ENCODE assay signal across 9 mouse cellular contexts in the genomic region with DNA sequence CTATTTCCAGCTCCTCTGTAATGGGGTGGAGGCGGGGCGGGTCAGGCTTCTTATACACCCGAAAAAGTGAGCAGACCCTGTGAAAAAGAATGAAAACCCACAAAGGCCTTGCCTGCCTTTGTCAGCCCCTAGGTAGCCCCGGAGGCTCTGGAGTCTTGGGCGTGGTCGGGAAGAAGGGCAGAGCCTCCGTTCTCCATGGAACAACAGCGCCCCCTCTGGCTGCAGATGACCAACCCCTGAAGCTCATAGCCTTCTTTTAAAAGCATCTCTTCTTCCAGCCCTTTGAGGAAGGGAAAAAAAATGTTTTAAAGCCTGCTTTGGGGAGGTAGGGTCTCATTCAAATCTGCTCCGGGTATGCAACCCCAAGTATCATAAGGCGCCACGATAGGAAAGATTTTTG. TPM values are rescaled to one million over a fixed set of nuclear protein-coding genes. Genes with fewer than 3 reads are reported as not detected.
A peak's percentile ranks its signal among the peaks of the same experiment; 100 is the strongest.
DNase-seq lines count a peak whose midpoint lies in the region; ATAC-seq and TF ChIP-seq lines count a peak whose summit lies in the region.
"Had no signal": no experiment of that assay in that cellular context is flagged by ENCODE, and none has a peak within 500 bp of the region (broad histone marks: within the 10 kb centered on the region; RNA-seq: fewer than 3 reads in every experiment).

No protein-coding gene starts in this region.

- no peaks in the 10 kb centered on the region for H3K27me3 ChIP-seq in kidney, adult 2 months (replicated peaks; ENCODE audit: control insufficient read depth, insufficient read depth, low read length)
- H3K27me3 ChIP-seq: stomach, embryonic 15.5 days had no signal

- TF ChIP-seq POLR2A in kidney, adult 2 months (IDR thresholded peaks at IDR 0.05; ENCODE audit: low read depth, low read length) = no peak

- 24% methylated on average over 11 of the region's 11 CpGs for WGBS in kidney, adult 2 months

- no peak overlapping the region for H3K27ac ChIP-seq in kidney, adult 2 months (ENCODE audit: insufficient read depth, low read depth, low read length)
- H3K27ac ChIP-seq: stomach, embryonic 15.5 days had no signal

- no peak for ATAC-seq in erythroblast, adult 5-6 weeks (replicated peaks; ENCODE audit: low FRiP score, poor library complexity, severe bottlenecking)

- peak; percentile 51 for DNase-seq in right cerebral cortex, adult 18-20 months
- DNase-seq in right cerebral cortex, postnatal 36 days (ENCODE audit: low spot score in 2 of 2) = no peak
- DNase-seq in cerebellum, postnatal 10 days = peak; percentile 90 to 94
- DNase-seq in gastrocnemius, postnatal 14 days = peak; percentile 92
- DNase-seq in kidney, adult 2 months = peak; percentile 52
- DNase-seq in lung, adult 18-20 months = peak; percentile 67 to 72
- peak; percentile 44 for DNase-seq in right cerebral cortex, postnatal 25 days

- no peak overlapping the region for H3K4me3 ChIP-seq in kidney, adult 2 months (ENCODE audit: insufficient read depth, low read depth, low read length)
- H3K4me3 ChIP-seq: stomach, embryonic 15.5 days had no signal

- no peaks in the 10 kb centered on the region for H3K4me1 ChIP-seq in kidney, adult 2 months (ENCODE audit: control insufficient read depth, insufficient read depth, low read length)

- intact Hi-C loops in gastrocnemius, postnatal 14 days (cut with DNase I; ENCODE audit: low total_unique reads) = no loop called here

- no peaks in the 10 kb centered on the region for H3K36me3 ChIP-seq in kidney, adult 2 months (ENCODE audit: control insufficient read depth, insufficient read depth, low read length)
- H3K36me3 ChIP-seq: stomach, embryonic 15.5 days had no signal

- TF ChIP-seq CTCF in kidney, adult 2 months (conservative IDR thresholded peaks at IDR 0.05; ENCODE audit: insufficient read depth, insufficient read length, low read depth, low read length) = peak; percentile 64

RNA-seq across cellular contexts. Expression of gene Col6a1, which starts 2.4 kb away (rescaled TPM):
- total RNA-seq in gastrocnemius, postnatal 14 days (2021) = 100 to 1,000 TPM; 223 to 260 TPM
- polyA plus RNA-seq in kidney, adult 2 months (2012; rRNA removed) = 33.2 and 39.1 TPM in 2 replicates
- 0.42 and 0.58 TPM in 2 replicates for total RNA-seq in erythroblast, adult 5-6 weeks (2015; ENCODE audit: low replicate concordance)
- 0.68 TPM in 1 of 2 replicates, not detected in the other for total RNA-seq in erythroblast, adult 5-6 weeks (2017; ENCODE audit: low replicate concordance)

Comparison
In these comparisons a context has a peak if more than half of its experiments do, and no peak if none do; other contexts are left out.
1. DNase-seq: peak in right cerebral cortex, adult 18-20 months (single experiment), cerebellum, postnatal 10 days (2 of 2), gastrocnemius, postnatal 14 days (single experiment), kidney, adult 2 months (single experiment), lung, adult 18-20 months (2 of 2) and right cerebral cortex, postnatal 25 days (single experiment); none in right cerebral cortex, postnatal 36 days (0 of 2).
2. RNA of gene Col6a1, which starts 2.4 kb away (total RNA-seq): 223 to 260 TPM in gastrocnemius, postnatal 14 days; 0.42 to 0.68 TPM in erythroblast, adult 5-6 weeks; every median in the first group is over 100 times any median in the second.